Mouse (Mus musculus): ENCODE results near the gene Trim37. TPM values are rescaled to one million over a fixed set of nuclear protein-coding genes. Genes with fewer than 3 reads are reported as not detected.

Gene Trim37
- polyA plus RNA-seq (2011; ENCODE audit: insufficient read depth, insufficient read length, low replicate concordance, missing spikeins): 11.4 and 16.0 TPM in 2 replicates

- WGBS: under 1% methylated on average over 97 of the region's 105 CpGs
- TF ChIP-seq CTCF (IDR thresholded peaks at IDR 0.05; ENCODE audit: control insufficient read depth, insufficient read depth, low read length) (no peak), POLR2A (IDR thresholded peaks at IDR 0.05; ENCODE audit: borderline replicate concordance, control insufficient read depth, low read depth, low read length) (peak; percentile 44; the same call in 1 of the 2 replicates)
- H3K4me1 ChIP-seq (ENCODE audit: control insufficient read depth, insufficient read depth, low read length): no peaks in the 10 kb centered on the region
These were observed at the start of gene Trim37 for GRCm38 (mm10) chr11:87126824-87127816. TSS of gene Trim37 (plus strand) at chr11:87127077.

GRCm38 (mm10) chr11:87083712-87084111 is 43.2 kb upstream of the Trim37 start:
- H3K27ac ChIP-seq (ENCODE audit: control insufficient read depth, insufficient read depth, low read depth, low read length, poor library complexity): no peak overlapping the region
- TF ChIP-seq CTCF (IDR thresholded peaks at IDR 0.05; ENCODE audit: control insufficient read depth, insufficient read depth, low read length): no peak
- no peak for TF ChIP-seq POLR2A (IDR thresholded peaks at IDR 0.05; ENCODE audit: borderline replicate concordance, control insufficient read depth, low read depth, low read length)
- H3K4me3 ChIP-seq (replicated peaks; ENCODE audit: control insufficient read depth, low read depth, low read length): no peak overlapping the region
- 77% methylated on average over 1 of the region's 1 CpGs for WGBS
- peaks cover 5% of the 10 kb centered on the region; the same call in 1 of the 2 replicates for H3K4me1 ChIP-seq (ENCODE audit: control insufficient read depth, insufficient read depth, low read length)

More at GRCm38 (mm10) chr11:87126824-87127816, at the start of gene Trim37:
- Histone ChIP-seq H3K27ac (ENCODE audit: control insufficient read depth, insufficient read depth, low read depth, low read length, poor library complexity) (peak within 1 kb of the TSS; percentile 89), H3K4me3 (replicated peaks; ENCODE audit: control insufficient read depth, low read depth, low read length) (peak within 1 kb of the TSS; percentile 74)

GRCm38 (mm10) chr11:87085461-87085860 is 41.4 kb upstream of the Trim37 start:
- no peak overlapping the region for H3K27ac ChIP-seq (ENCODE audit: control insufficient read depth, insufficient read depth, low read depth, low read length, poor library complexity)
- TF ChIP-seq CTCF (IDR thresholded peaks at IDR 0.05; ENCODE audit: control insufficient read depth, insufficient read depth, low read length): no peak
- TF ChIP-seq POLR2A (IDR thresholded peaks at IDR 0.05; ENCODE audit: borderline replicate concordance, control insufficient read depth, low read depth, low read length): no peak
- peak overlapping the region; percentile 95 for H3K4me3 ChIP-seq (replicated peaks; ENCODE audit: control insufficient read depth, low read depth, low read length)
- H3K4me1 ChIP-seq (ENCODE audit: control insufficient read depth, insufficient read depth, low read length): peaks cover 5% of the 10 kb centered on the region; the same call in 1 of the 2 replicates
- WGBS: 67% methylated on average over 13 of the region's 13 CpGs

- WGBS: under 1% methylated on average over 43 of the region's 43 CpGs
- peak; percentile 71; the same call in 1 of the 2 replicates for TF ChIP-seq POLR2A (IDR thresholded peaks at IDR 0.05; ENCODE audit: borderline replicate concordance, control insufficient read depth, low read depth, low read length)
- TF ChIP-seq CTCF (IDR thresholded peaks at IDR 0.05; ENCODE audit: control insufficient read depth, insufficient read depth, low read length): no peak
- Histone ChIP-seq H3K4me3 (replicated peaks; ENCODE audit: control insufficient read depth, low read depth, low read length) (peak within 1 kb of the TSS; percentile 95), H3K27ac (ENCODE audit: control insufficient read depth, insufficient read depth, low read depth, low read length, poor library complexity) (peak within 1 kb of the TSS; percentile 35), H3K4me1 (ENCODE audit: control insufficient read depth, insufficient read depth, low read length) (peaks cover 5% of the 10 kb centered on the region; the same call in 1 of the 2 replicates)
These were observed 40.4 kb upstream of the Trim37 start, which contains the start of gene Smg8 for GRCm38 (mm10) chr11:87086290-87086984. TSS of gene Smg8 (minus strand) at chr11:87086774.

- WGBS: 26% methylated on average over 2 of the region's 2 CpGs
- no peak for TF ChIP-seq POLR2A (IDR thresholded peaks at IDR 0.05; ENCODE audit: borderline replicate concordance, control insufficient read depth, low read depth, low read length)
- TF ChIP-seq CTCF (IDR thresholded peaks at IDR 0.05; ENCODE audit: control insufficient read depth, insufficient read depth, low read length): no peak
- H3K4me3 ChIP-seq (replicated peaks; ENCODE audit: control insufficient read depth, low read depth, low read length): no peak overlapping the region
- no peak overlapping the region for H3K27ac ChIP-seq (ENCODE audit: control insufficient read depth, insufficient read depth, low read depth, low read length, poor library complexity)
- peaks cover 5% of the 10 kb centered on the region; the same call in 1 of the 2 replicates for H3K4me1 ChIP-seq (ENCODE audit: control insufficient read depth, insufficient read depth, low read length)
These were observed 39.7 kb upstream of the Trim37 start for GRCm38 (mm10) chr11:87087142-87087541.

- Histone ChIP-seq H3K4me1 (ENCODE audit: control insufficient read depth, insufficient read depth, low read length) (no peaks in the 10 kb centered on the region), H3K27ac (ENCODE audit: control insufficient read depth, insufficient read depth, low read depth, low read length, poor library complexity) (peak within 1 kb of the TSS; percentile 74), H3K4me3 (replicated peaks; ENCODE audit: control insufficient read depth, low read depth, low read length) (peak within 1 kb of the TSS; percentile 90)
- TF ChIP-seq POLR2A (IDR thresholded peaks at IDR 0.05; ENCODE audit: borderline replicate concordance, control insufficient read depth, low read depth, low read length) (no peak), CTCF (IDR thresholded peaks at IDR 0.05; ENCODE audit: control insufficient read depth, insufficient read depth, low read length) (no peak)
- under 1% methylated on average over 14 of the region's 14 CpGs for WGBS
These were observed 18.5 kb upstream of the Trim37 start, which contains the start of gene Prr11 for GRCm38 (mm10) chr11:87108409-87108754. TSS of gene Prr11 (minus strand) at chr11:87108708.

- peak within 1 kb of the TSS; percentile 90 for H3K4me3 ChIP-seq (replicated peaks; ENCODE audit: control insufficient read depth, low read depth, low read length)
- TF ChIP-seq CTCF (IDR thresholded peaks at IDR 0.05; ENCODE audit: control insufficient read depth, insufficient read depth, low read length) (no peak), POLR2A (IDR thresholded peaks at IDR 0.05; ENCODE audit: borderline replicate concordance, control insufficient read depth, low read depth, low read length) (no peak; the same call in 1 of the 2 replicates)
- H3K4me1 ChIP-seq (ENCODE audit: control insufficient read depth, insufficient read depth, low read length): no peaks in the 10 kb centered on the region
- under 1% methylated on average over 40 of the region's 40 CpGs for WGBS
- H3K27ac ChIP-seq (ENCODE audit: control insufficient read depth, insufficient read depth, low read depth, low read length, poor library complexity): peak within 1 kb of the TSS; percentile 74
These were observed 17.9 kb upstream of the Trim37 start, which contains the start of gene Ska2 for GRCm38 (mm10) chr11:87108755-87109518. TSS of gene Ska2 (plus strand) at chr11:87109234.

Data from bone marrow, adult 2 months (tissue).